Mouse (Mus musculus) spleen, adult 2 months (tissue): ENCODE data around the gene Olfr1555-ps1. TPM values are rescaled to one million over a fixed set of nuclear protein-coding genes. Genes with fewer than 3 reads are reported as not detected.

Experiments
- DNase-seq, 2 experiments: peaks; one replicate each; pipeline versions ENCODE4 v3.0.0 to v3.0.0-alpha.2; 2012 to 2021; ENCODE audit warnings: low spot score in 2 of 2, low read depth in 1 of 2
- H3K27ac ChIP-seq: fragments of 200-500 bp; 2 replicates; pipeline ENCODE4 v1.5.1; 2012; ENCODE audit warnings: low read length, inconsistent platforms; ENCODE audit not compliant: insufficient read depth
- H3K27me3 ChIP-seq: fragments of 200-500 bp; 2 replicates; pipeline ENCODE4 v1.6.1; 2012; ENCODE audit warnings: mild to moderate bottlenecking, moderate library complexity, low read length, inconsistent platforms; ENCODE audit not compliant: control insufficient read depth, insufficient read depth
- H3K36me3 ChIP-seq: fragments of 200-500 bp; 2 replicates; pipeline ENCODE4 v1.6.1; 2012; ENCODE audit warnings: mild to moderate bottlenecking, low read length, inconsistent platforms; ENCODE audit not compliant: control insufficient read depth, insufficient read depth
- H3K4me1 ChIP-seq: fragments of 200-500 bp; 2 replicates; pipeline ENCODE4 v1.6.1; 2011; ENCODE audit warnings: inconsistent platforms; ENCODE audit not compliant: control insufficient read depth, insufficient read depth, insufficient read length
- H3K4me3 ChIP-seq: fragments of 200-500 bp; 2 replicates; pipeline ENCODE4 v1.5.1; 2011; ENCODE audit warnings: mild to moderate bottlenecking, inconsistent platforms; ENCODE audit not compliant: insufficient read depth, insufficient read length; ENCODE audit errors: extremely low read depth
- CTCF ChIP-seq: fragments of 200-500 bp; IDR thresholded peaks from 2 replicates; pipeline ENCODE4 v1.5.1; 2011; ENCODE audit warnings: mild to moderate bottlenecking, inconsistent platforms; ENCODE audit not compliant: insufficient read depth, insufficient read length, insufficient replicate concordance; ENCODE audit errors: extremely low read depth
- POLR2A ChIP-seq: fragments of 200-500 bp; IDR thresholded peaks from 2 replicates; pipeline ENCODE4 v1.6.1; 2011; ENCODE audit warnings: low read depth, low read length, inconsistent platforms
- WGBS: fragments of 180-500 bp; shearing (Covaris S2); methylation state at CpG from one replicate; pipeline ENCODE4 v1.1.7; 2018; 5-methylcytosine and 5-hydroxymethylcytosine counted together
- polyA plus RNA-seq: library from polyadenylated mRNA; depleted of rRNA; stranded (reverse); fragments of >200 nt; gene quantifications from 2 replicates; pipeline ENCODE4 v1.2.3, GENCODE M21; 2012; rRNA removed

Olfr1555-ps1 gene
- polyA plus RNA-seq, 1 experiment = not detected

DNA sequence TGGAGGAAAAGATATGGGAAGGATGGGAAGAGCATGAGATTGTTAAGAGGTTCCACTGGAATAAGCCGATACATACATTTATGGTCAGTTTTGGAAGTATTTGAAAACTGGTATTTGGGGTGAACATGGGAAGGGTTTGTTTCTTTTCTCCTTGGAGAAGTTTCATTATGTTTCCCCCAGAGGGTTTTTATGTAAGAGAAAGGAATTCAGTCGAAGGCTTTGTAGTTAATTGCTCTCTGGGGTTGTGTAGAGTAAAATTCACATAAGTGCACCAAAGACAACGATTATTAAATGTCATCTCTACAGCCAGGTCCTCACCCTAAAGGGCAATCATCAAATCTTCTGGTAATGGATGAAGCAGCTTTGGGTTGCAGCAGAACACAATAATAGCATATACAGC is 46.8 kb downstream of the Olfr1555-ps1 start, which contains the start of gene Olfr76:
TSS of gene Olfr76 (minus strand) at position 101 of the 400 bp plus-strand sequence.
- TF ChIP-seq POLR2A = no peak
- TF ChIP-seq CTCF = no peak
- no peak for DNase-seq
- WGBS = 75% methylated on average over 3 of the region's 3 CpGs
- no peaks in the 10 kb centered on the region for H3K27me3 ChIP-seq
- H3K36me3 ChIP-seq = no peaks in the 10 kb centered on the region
- no peaks in the 10 kb centered on the region for H3K4me1 ChIP-seq
- no peak within 1 kb of the TSS for H3K27ac ChIP-seq
- no peak within 1 kb of the TSS for H3K4me3 ChIP-seq

DNA sequence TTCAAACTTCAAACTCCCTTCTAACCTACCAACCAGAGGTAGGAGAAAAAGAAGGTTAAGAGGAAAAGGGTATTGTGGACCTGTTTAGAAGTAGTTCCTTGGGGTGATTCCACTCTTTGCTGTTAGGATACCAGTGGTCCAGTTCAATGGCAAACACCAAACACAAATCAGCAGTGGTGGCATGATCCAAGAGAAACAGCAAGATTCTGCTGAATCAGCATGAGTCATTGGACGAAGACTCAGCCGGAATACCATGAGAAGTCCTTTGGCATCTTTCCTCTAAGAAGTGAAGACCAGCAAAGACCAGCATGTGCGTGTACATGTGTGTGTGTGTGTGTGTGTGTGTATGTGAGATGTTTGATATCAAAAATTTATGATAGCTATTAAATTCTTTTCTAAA is 53.4 kb downstream of the Olfr1555-ps1 start:
- no peak for TF ChIP-seq CTCF
- no peaks in the 10 kb centered on the region for H3K4me1 ChIP-seq
- 88% methylated on average over 3 of the region's 3 CpGs for WGBS
- H3K36me3 ChIP-seq = no peaks in the 10 kb centered on the region
- no peak for DNase-seq
- H3K27me3 ChIP-seq = no peaks in the 10 kb centered on the region
- H3K27ac ChIP-seq = no peak overlapping the region
- H3K4me3 ChIP-seq = no peak overlapping the region

DNA sequence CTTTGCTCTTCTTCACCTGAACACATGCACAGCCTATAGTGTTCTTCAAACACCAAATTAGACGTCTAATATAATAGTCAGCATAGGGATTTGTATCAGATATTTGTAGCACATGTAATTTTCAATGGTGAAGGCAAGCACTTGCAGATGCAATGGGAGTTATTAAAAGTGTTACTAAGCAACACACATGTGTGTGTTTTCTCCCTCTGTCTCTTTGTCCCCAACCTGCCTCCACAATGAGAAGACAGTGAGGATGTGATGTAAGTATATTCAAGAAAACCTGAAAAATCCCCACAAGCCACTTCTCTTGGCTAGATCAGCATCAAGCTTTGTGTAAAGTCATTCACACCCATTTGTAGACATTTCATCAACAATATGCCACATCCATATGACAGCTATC is 54.1 kb downstream of the Olfr1555-ps1 start, which contains the start of gene Olfr1428:
TSS of gene Olfr1428 (minus strand) at position 101 of the 400 bp plus-strand sequence.
- H3K27me3 ChIP-seq = no peaks in the 10 kb centered on the region
- H3K4me1 ChIP-seq = no peaks in the 10 kb centered on the region
- TF ChIP-seq POLR2A (no peak), CTCF (no peak)
- DNase-seq = no peak
- no peak within 1 kb of the TSS for H3K4me3 ChIP-seq
- H3K27ac ChIP-seq = no peak within 1 kb of the TSS
- H3K36me3 ChIP-seq = no peaks in the 10 kb centered on the region
- 76% methylated on average over 1 of the region's 1 CpGs for WGBS

Other genes starting within 250 kb of the Olfr1555-ps1 start
- gene Osbp, start 204.2 kb downstream of the Olfr1555-ps1 start, polyA plus RNA-seq = 9.5 and 9.6 TPM in 2 replicates
- gene Olfr1423, start 128.8 kb downstream of the Olfr1555-ps1 start, polyA plus RNA-seq = not detected in 2 replicates
- gene Olfr1424, start 107.4 kb downstream of the Olfr1555-ps1 start, polyA plus RNA-seq = not detected in 2 replicates
- gene Olfr1425, start 92.4 kb downstream of the Olfr1555-ps1 start, polyA plus RNA-seq = not detected in 2 replicates
- not detected in 2 replicates for gene Olfr1426, start 78.1 kb downstream of the Olfr1555-ps1 start, polyA plus RNA-seq
- not detected in 2 replicates for gene Olfr1427, start 66.8 kb downstream of the Olfr1555-ps1 start, polyA plus RNA-seq
- gene Olfr1428, start 54.2 kb downstream of the Olfr1555-ps1 start, polyA plus RNA-seq = not detected in 2 replicates
- gene Olfr76, start 46.9 kb downstream of the Olfr1555-ps1 start, polyA plus RNA-seq = not detected in 2 replicates
- not detected in 2 replicates for gene Olfr1431, start 30.5 kb upstream of the Olfr1555-ps1 start, polyA plus RNA-seq
- gene Olfr1432, start 62.5 kb upstream of the Olfr1555-ps1 start, polyA plus RNA-seq = not detected in 2 replicates
- gene Olfr262, start 71.5 kb upstream of the Olfr1555-ps1 start, polyA plus RNA-seq = not detected in 2 replicates
- gene Olfr235, start 90.9 kb upstream of the Olfr1555-ps1 start, polyA plus RNA-seq = not detected in 2 replicates
- not detected in 2 replicates for gene Olfr1434, start 109.7 kb upstream of the Olfr1555-ps1 start, polyA plus RNA-seq
- gene Olfr1436, start 129.0 kb upstream of the Olfr1555-ps1 start, polyA plus RNA-seq = not detected in 2 replicates
- gene Olfr1437, start 155.0 kb upstream of the Olfr1555-ps1 start, polyA plus RNA-seq = not detected in 2 replicates
- gene Olfr1438-ps1, start 165.8 kb upstream of the Olfr1555-ps1 start, polyA plus RNA-seq = not detected in 2 replicates
- gene Olfr1440, start 217.2 kb upstream of the Olfr1555-ps1 start, polyA plus RNA-seq = not detected in 2 replicates
- gene Olfr1441, start 247.3 kb upstream of the Olfr1555-ps1 start, polyA plus RNA-seq = not detected in 2 replicates